ENCODE assay signal across 27 mouse cellular contexts in the genomic region with DNA sequence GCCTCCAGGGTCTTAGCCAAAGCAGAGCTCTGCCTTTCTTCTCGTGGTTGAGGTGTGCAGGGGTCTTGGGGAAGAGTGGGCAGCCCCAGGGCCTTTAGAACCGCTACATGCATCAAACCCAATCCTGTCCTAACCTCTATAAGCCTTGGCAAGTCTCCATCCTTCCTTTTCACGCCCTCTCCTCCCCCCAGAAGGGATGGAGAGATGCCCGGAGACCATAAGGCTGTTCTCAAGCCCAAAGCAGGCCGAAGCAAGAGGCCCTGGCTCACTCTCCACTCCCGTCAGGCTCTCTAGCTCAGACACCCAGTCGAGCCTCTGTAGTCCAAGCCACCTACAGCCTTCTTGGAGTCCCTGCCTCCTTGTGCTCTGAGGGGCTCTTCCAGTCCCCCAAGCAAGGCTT. TPM values are rescaled to one million over a fixed set of nuclear protein-coding genes. Genes with fewer than 3 reads are reported as not detected.
DNase-seq lines count a peak whose midpoint lies in the region; ATAC-seq lines count a peak whose summit lies in the region.
"Had no signal": no experiment of that assay in that cellular context is flagged by ENCODE, and none has a peak within 500 bp of the region (broad histone marks: within the 10 kb centered on the region; RNA-seq: fewer than 3 reads in every experiment).

No protein-coding gene starts in this region.

- no peak for ATAC-seq in erythroblast, adult 5-6 weeks (replicated peaks; ENCODE audit: low FRiP score, poor library complexity, severe bottlenecking)
- ATAC-seq: forebrain, embryonic 13.5 days; forebrain, embryonic 16.5 days; hindbrain, postnatal 0 days; inflammation-experienced regulatory T-cells, adult 6 months; intestine, embryonic 16.5 days; Patski had no signal

- DNase-seq in cerebellum, adult 11 months: peak; percentile 38
- no peak for DNase-seq in cerebellum, adult 8-10 months
- DNase-seq in left cerebral cortex, postnatal 4 days: peak; percentile 39
- DNase-seq in left cerebral cortex, adult 18-20 months (ENCODE audit: low spot score in 2 of 2): no peak
- DNase-seq in cerebellum, postnatal 10 days: peak; percentile 79 to 81
- DNase-seq in Muller cell, postnatal 12 days (ENCODE audit: inconsistent ontology term): no peak
- DNase-seq in adrenal gland, adult 18-20 months (ENCODE audit: low spot score in 2 of 2): no peak
- DNase-seq: adrenal gland, postnatal 10 days; adrenal gland, postnatal 36 days; embryo, embryonic 11 days; gastrocnemius, postnatal 10 days; gastrocnemius, postnatal 36 days; heart, adult 2 months; heart, postnatal 14 days; heart, postnatal 4 days; kidney, adult 18-20 months; kidney, adult 9 months had no signal

- intact Hi-C loops in left cerebral cortex, postnatal 4 days (cut with DNase I): no loop called here

RNA-seq across cellular contexts. Expression of a gene that starts 14.1 kb away (rescaled TPM):
- total RNA-seq in left cerebral cortex, postnatal 4 days (2021): 10 to 100 TPM; 36.9 to 47.9 TPM
- 10 to 100 TPM; 19.8 to 39.2 TPM for total RNA-seq in left cerebral cortex, adult 18-20 months (2021)
- total RNA-seq in erythroblast, adult 5-6 weeks (2015; ENCODE audit: low replicate concordance): 1.3 TPM in 1 of 2 replicates, not detected in the other
- not detected in 2 replicates for total RNA-seq in erythroblast, adult 5-6 weeks (2017; ENCODE audit: low replicate concordance)
- total RNA-seq in adrenal gland, adult 18-20 months (2021): not detected
- total RNA-seq: adrenal gland, postnatal 36 days; common myeloid progenitor, adult 5-6 weeks; gastrocnemius, adult 18-20 months; gastrocnemius, postnatal 10 days; gastrocnemius, postnatal 36 days; granulocyte monocyte progenitor cell, adult 5-6 weeks; heart, adult 2 months; heart, postnatal 14 days; heart, postnatal 4 days had no signal

RNA-seq across cellular contexts. Expression of a gene that starts 43.8 kb away (rescaled TPM):
- total RNA-seq in left cerebral cortex, postnatal 4 days (2021): not detected
- not detected for total RNA-seq in left cerebral cortex, adult 18-20 months (2021)
- not detected in 2 replicates for total RNA-seq in erythroblast, adult 5-6 weeks (2015; ENCODE audit: low replicate concordance)
- not detected in 2 replicates for total RNA-seq in erythroblast, adult 5-6 weeks (2017; ENCODE audit: low replicate concordance)
- not detected for total RNA-seq in adrenal gland, adult 18-20 months (2021)
- total RNA-seq: adrenal gland, postnatal 10 days; adrenal gland, postnatal 36 days; common myeloid progenitor, adult 5-6 weeks; gastrocnemius, adult 18-20 months; gastrocnemius, postnatal 10 days; gastrocnemius, postnatal 36 days; granulocyte monocyte progenitor cell, adult 5-6 weeks; heart, adult 2 months; heart, postnatal 14 days; heart, postnatal 4 days; hindbrain, postnatal 0 days had no signal

Comparison
In these comparisons a context has a peak if more than half of its experiments do, and no peak if none do; other contexts are left out.
1. DNase-seq: peak in cerebellum, adult 11 months (single experiment), left cerebral cortex, postnatal 4 days (single experiment) and cerebellum, postnatal 10 days (2 of 2); none in cerebellum, adult 8-10 months (single experiment), left cerebral cortex, adult 18-20 months (0 of 2), Muller cell, postnatal 12 days (single experiment) and adrenal gland, adult 18-20 months (0 of 2).
2. RNA of a gene that starts 14.1 kb away (total RNA-seq): 36.9 to 47.9 TPM in left cerebral cortex, postnatal 4 days and 19.8 to 39.2 TPM in left cerebral cortex, adult 18-20 months; 1.3 TPM in erythroblast, adult 5-6 weeks and not detected in adrenal gland, adult 18-20 months; every median in the first group is over 4 times any median in the second.